Mouse (Mus musculus) kidney, embryonic 14.5 days (tissue): ENCODE results near the gene Nudt12. TPM values are rescaled to one million over a fixed set of nuclear protein-coding genes. Genes with fewer than 3 reads are reported as not detected.

Experiments used
- ATAC-seq: fragments of 200-750 bp; cut with Nextera tagmentation; 2 replicates; pipeline ENCODE4 v1.8.0; 2017; ENCODE audit warnings: moderate number of reproducible peaks, mild to moderate bottlenecking, moderate TSS enrichment, moderate library complexity; ENCODE audit not compliant: low FRiP score, low TSS enrichment
- H3K27ac ChIP-seq: fragments of 300-500 bp; sonication (generic); 2 replicates; pipeline ENCODE4 v1.5.1; 2014; ENCODE audit warnings: low read depth, mild to moderate bottlenecking, low read length, moderate library complexity, mixed read lengths
- H3K27me3 ChIP-seq: fragments of 300-500 bp; sonication (generic); 2 replicates; pipeline ENCODE4 v1.6.1; 2014; ENCODE audit warnings: mild to moderate bottlenecking, low read length; ENCODE audit not compliant: control insufficient read depth, insufficient read depth
- H3K36me3 ChIP-seq: fragments of 300-500 bp; sonication (generic); 2 replicates; pipeline ENCODE4 v1.6.1; 2014; ENCODE audit warnings: low read length, mixed read lengths; ENCODE audit not compliant: control insufficient read depth, insufficient read depth
- H3K4me1 ChIP-seq: fragments of 300-500 bp; sonication (generic); 2 replicates; pipeline ENCODE4 v1.6.1; 2014; ENCODE audit warnings: low read length, mixed read lengths; ENCODE audit not compliant: control insufficient read depth, insufficient read depth
- H3K4me2 ChIP-seq: fragments of 300-500 bp; sonication (generic); replicated peaks from 2 replicates; pipeline ENCODE4 v1.6.1; 2014; ENCODE audit warnings: low read depth, mild to moderate bottlenecking, low read length
- H3K4me3 ChIP-seq: fragments of 300-500 bp; sonication (generic); 2 replicates; pipeline ENCODE4 v1.5.1; 2014; ENCODE audit warnings: mild to moderate bottlenecking, low read length
- H3K9ac ChIP-seq: fragments of 300-500 bp; sonication (generic); 2 replicates; pipeline ENCODE4 v1.6.1; 2014; ENCODE audit warnings: low read depth, mild to moderate bottlenecking, low read length, moderate library complexity
- H3K9me3 ChIP-seq: fragments of 300-500 bp; sonication (generic); 2 replicates; pipeline ENCODE4 v1.6.1; 2016; ENCODE audit warnings: low read length; ENCODE audit not compliant: control insufficient read depth
- WGBS: fragments of 180-500 bp; shearing (Covaris S2); extraction: QIAGEN DNeasy Blood & Tissue Kit; methylation state at CpG from one replicate; pipeline ENCODE4 v1.1.7; 2014; 5-methylcytosine and 5-hydroxymethylcytosine counted together
- polyA plus RNA-seq: library from polyadenylated mRNA; unstranded; fragments of >200 nt; fragmentation: Nextera tagmentation; extraction: Ambion mirVana; gene quantifications from 2 replicates; pipeline ENCODE4 v1.2.1, GENCODE M21; 2014

The Nudt12 gene
- polyA plus RNA-seq, result 6.5 and 10.2 TPM in 2 replicates

DNA sequence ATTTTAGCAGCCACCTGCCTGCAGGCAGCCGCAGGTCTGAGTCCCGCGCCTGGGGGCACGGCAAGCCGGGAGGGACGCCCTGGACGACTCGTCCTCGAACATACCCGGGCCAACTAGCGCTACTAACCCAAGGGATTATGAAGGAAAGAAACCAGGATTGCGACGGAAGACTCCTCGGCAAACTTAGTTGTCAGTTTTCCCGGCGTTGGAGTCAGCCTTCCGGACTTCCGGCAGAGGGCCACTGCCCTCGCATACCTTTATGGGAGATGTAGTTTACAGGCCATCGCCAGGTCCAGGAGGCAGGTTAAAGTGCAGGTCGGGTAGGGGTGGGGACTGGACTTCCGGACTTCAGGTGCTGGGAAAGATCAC lies at the start of gene Nudt12:
TSS of gene Nudt12 (minus strand) at position 282 of the 369 bp plus-strand sequence.
- under 1% methylated on average over 22 of the region's 22 CpGs for WGBS
- H3K27me3 ChIP-seq, result no peaks in the 10 kb centered on the region
- H3K4me1 ChIP-seq, result no peaks in the 10 kb centered on the region
- H3K9ac ChIP-seq, result peak within 1 kb of the TSS; percentile 69
- no peaks in the 10 kb centered on the region for H3K9me3 ChIP-seq
- peak; percentile 93 for ATAC-seq
- H3K27ac ChIP-seq, result peak within 1 kb of the TSS; percentile 62; the same call in 1 of the 2 replicates
- peak within 1 kb of the TSS; percentile 72 for H3K4me2 ChIP-seq
- peak within 1 kb of the TSS; percentile 81 for H3K4me3 ChIP-seq
- H3K36me3 ChIP-seq, result no peaks in the 10 kb centered on the region

DNA sequence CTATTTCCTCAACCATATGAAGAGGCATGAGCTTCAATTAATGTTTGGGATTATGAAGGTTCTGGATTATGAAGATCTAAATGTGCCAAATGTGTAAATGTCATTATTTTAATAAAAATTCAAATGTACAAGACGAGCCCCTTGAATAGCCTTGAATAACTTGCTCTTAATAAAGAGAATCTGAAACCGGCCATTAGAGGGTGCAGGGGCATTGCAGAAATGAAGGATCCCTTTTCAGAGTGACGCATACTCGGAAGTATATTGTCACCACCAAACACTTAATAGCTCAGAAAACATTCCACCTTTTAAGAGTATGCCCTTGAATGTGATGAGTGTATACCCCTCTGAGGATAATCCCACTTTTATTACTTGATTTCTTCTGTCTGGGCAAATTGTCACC lies 40.1 kb upstream of the Nudt12 start:
- Histone ChIP-seq H3K9me3 (no peaks in the 10 kb centered on the region), H3K27me3 (no peaks in the 10 kb centered on the region), H3K4me1 (no peaks in the 10 kb centered on the region), H3K36me3 (no peaks in the 10 kb centered on the region), H3K9ac (no peak overlapping the region), H3K4me2 (no peak overlapping the region), H3K4me3 (no peak overlapping the region), H3K27ac (no peak overlapping the region)
- no peak for ATAC-seq
- 52% methylated on average over 4 of the region's 4 CpGs for WGBS

DNA sequence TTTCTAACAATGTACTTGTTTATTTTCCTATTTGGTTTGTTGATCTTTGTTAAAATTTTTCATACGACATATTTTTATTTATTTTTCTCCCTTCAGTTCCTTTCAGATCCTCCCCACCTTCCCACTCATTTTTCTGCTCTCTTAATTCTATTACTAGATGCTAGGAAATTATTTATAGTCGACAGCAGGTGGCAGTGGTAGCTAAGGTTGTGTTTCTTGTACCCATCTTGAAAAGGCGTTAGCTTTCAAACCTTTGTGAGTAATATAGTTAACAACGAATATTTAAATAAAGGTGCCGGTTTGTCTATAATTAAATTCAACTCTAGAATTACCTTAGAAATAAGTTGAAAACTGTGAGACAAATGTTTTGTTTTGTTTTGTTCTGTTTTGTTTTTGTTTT lies 26.6 kb upstream of the Nudt12 start:
- H3K27ac ChIP-seq, result no peak overlapping the region
- no peak overlapping the region for H3K4me2 ChIP-seq
- no peak overlapping the region for H3K9ac ChIP-seq
- H3K27me3 ChIP-seq, result no peaks in the 10 kb centered on the region
- no peak for ATAC-seq
- 47% methylated on average over 5 of the region's 5 CpGs for WGBS
- no peaks in the 10 kb centered on the region for H3K9me3 ChIP-seq
- no peaks in the 10 kb centered on the region for H3K4me1 ChIP-seq
- H3K36me3 ChIP-seq, result no peaks in the 10 kb centered on the region
- H3K4me3 ChIP-seq, result no peak overlapping the region

DNA sequence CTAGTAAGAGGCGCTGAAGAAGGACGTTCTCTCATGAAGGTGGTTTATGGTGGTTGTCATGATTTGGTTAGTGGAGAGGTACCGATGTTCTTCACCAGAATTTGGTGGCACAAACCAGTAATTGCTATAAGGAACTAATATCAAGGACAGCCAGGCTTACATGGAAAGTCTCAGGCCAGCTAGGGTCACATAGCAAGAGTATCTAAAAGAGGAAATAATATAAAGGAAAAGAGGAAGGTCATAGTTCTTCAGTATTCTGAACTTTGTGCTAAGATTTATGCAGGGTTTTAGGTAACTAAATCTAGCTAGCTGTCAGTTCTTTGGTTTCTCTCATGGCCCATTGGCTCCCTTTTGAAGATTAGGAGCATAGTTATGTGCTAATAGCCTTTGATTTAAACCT lies 20.3 kb upstream of the Nudt12 start:
- H3K9ac ChIP-seq, result no peak overlapping the region
- peak; percentile 60; the same call in 1 of the 2 replicates for ATAC-seq
- no peaks in the 10 kb centered on the region for H3K36me3 ChIP-seq
- WGBS, result 29% methylated on average over 3 of the region's 3 CpGs
- no peak overlapping the region for H3K4me2 ChIP-seq
- H3K4me1 ChIP-seq, result no peaks in the 10 kb centered on the region
- H3K27ac ChIP-seq, result no peak overlapping the region
- no peak overlapping the region for H3K4me3 ChIP-seq
- H3K9me3 ChIP-seq, result no peaks in the 10 kb centered on the region
- H3K27me3 ChIP-seq, result no peaks in the 10 kb centered on the region

DNA sequence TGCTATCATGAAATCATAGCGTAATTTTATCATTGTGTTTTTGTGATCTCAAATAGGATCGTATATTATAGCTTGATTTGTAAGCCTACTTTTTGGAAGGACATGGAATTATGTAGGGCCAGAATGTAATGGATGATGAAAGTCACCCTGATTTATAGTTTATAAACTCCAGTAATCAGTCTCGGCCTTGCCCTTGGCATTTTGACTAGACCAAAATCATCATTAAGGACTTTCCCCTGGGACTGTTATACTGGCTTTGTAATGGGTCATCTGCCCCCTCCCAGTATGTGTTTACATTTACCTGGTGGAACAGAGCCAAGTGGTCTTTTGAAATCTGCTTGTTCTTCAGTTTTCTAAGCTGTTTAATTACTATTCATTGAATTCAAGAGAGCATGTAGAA lies 13.2 kb upstream of the Nudt12 start:
- H3K4me2 ChIP-seq, result no peak overlapping the region
- H3K4me3 ChIP-seq, result no peak overlapping the region
- H3K9ac ChIP-seq, result no peak overlapping the region
- 0 out of 2 replicates have a peak, but pooled peaks cover 6% of the 10 kb centered on the region for H3K4me1 ChIP-seq
- no peak overlapping the region for H3K27ac ChIP-seq
- 65% methylated on average over 3 of the region's 3 CpGs for WGBS
- H3K36me3 ChIP-seq, result no peaks in the 10 kb centered on the region
- no peak for ATAC-seq
- H3K27me3 ChIP-seq, result no peaks in the 10 kb centered on the region
- H3K9me3 ChIP-seq, result no peaks in the 10 kb centered on the region

DNA sequence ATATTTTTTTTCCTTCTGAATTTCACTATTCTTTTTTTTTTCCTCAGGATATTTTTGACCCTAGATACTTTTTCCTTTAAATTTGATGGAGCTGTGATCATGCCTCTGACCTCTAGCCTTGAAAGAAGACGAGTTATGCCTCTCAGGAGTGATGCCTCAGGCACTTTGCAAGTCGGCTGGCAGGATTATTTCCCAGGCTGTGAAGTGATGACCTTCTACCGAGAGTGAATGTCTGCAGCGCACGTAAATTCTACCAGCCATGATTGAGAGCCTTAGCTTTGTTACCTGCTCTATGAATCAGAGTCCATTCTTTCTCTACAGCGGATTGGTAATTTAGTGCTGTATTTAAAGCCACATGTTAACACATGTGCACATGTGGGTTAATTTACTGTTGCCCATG lies 11.3 kb upstream of the Nudt12 start:
- no peak for ATAC-seq
- no peaks in the 10 kb centered on the region for H3K9me3 ChIP-seq
- no peak overlapping the region for H3K4me2 ChIP-seq
- H3K27me3 ChIP-seq, result no peaks in the 10 kb centered on the region
- no peak overlapping the region for H3K9ac ChIP-seq
- WGBS, result 21% methylated on average over 6 of the region's 6 CpGs
- no peak overlapping the region for H3K4me3 ChIP-seq
- 0 out of 2 replicates have a peak, but pooled peaks cover 6% of the 10 kb centered on the region for H3K4me1 ChIP-seq
- H3K36me3 ChIP-seq, result no peaks in the 10 kb centered on the region
- no peak overlapping the region for H3K27ac ChIP-seq

DNA sequence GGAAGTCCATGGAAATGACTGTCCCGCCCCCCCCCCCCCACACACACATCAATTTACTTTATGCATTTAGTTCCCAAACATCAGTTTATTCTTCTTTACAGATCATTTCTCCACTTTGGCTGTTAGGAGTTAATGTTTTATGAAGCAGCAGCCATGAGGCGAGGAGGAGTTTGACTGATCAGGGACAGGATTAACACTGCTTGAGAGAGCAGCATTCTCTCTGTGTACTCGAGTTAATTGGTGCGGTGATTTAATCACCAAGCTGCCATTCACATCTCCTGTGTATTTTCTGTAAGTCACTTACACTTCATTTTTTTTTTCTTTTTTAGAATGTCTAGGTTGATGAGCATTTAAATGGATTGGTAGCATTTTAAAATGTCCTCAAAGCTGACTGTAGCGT lies 10.8 kb upstream of the Nudt12 start:
- Histone ChIP-seq H3K4me2 (no peak overlapping the region), H3K27ac (no peak overlapping the region), H3K36me3 (no peaks in the 10 kb centered on the region), H3K9me3 (no peaks in the 10 kb centered on the region), H3K4me1 (0 out of 2 replicates have a peak, but pooled peaks cover 6% of the 10 kb centered on the region), H3K27me3 (no peaks in the 10 kb centered on the region), H3K9ac (no peak overlapping the region), H3K4me3 (no peak overlapping the region)
- ATAC-seq, result no peak
- WGBS, result 32% methylated on average over 5 of the region's 5 CpGs

DNA sequence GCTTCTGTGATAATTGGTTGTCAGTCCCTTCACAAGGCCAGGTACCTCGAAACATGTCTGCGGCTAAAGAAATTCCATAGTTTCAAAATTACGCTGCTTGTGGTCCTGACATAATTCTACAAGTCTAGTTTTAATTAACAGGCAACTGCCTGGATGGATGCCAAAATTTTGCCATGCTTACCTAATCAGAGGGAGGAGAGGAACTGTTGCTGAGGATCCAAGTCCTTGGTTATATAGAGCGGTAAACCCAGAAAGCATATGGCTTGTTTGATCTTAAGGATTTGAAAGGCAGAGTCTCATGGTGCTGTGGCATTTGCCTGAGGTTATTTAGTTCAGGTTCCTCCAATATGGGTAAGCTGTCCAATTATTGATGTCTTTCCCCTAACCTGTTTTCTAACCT lies 5.5 kb upstream of the Nudt12 start:
- WGBS, result 82% methylated on average over 4 of the region's 4 CpGs
- no peak for ATAC-seq

DNA sequence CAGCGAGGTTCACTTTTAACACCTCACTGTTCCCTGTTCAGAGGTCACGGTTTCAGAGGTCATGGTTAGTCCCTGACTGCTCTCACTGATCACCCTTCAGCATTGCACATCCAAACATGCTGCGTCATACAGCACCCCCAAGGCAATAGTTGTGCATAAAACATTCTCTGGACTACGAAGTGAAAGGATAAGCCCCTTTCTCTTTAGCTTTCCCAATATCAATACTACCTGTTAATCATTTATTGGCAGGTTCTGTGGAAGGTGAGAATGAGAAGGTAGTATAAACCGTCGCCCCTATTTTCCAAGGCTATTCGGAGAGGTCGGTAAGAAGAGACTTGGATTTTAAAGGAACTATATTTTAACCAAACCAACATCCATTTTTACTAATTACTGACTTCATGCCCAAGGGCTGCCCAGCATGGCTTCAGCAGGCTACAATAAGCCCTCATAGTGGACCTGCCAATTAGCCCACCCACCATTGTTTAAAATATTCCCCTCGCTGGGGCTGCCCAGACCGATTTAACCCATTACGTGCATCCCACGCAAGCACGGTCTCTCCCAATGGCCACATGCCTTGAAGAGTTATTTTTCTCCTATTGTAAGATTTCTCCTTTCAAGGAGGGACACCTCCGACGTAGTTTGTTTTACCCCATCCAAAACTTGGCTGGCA lies 616 bp downstream of the Nudt12 start:
- ATAC-seq, result peak; percentile 71; the same call in 1 of the 2 replicates
- Histone ChIP-seq H3K9ac (peak overlapping the region; percentile 69), H3K27me3 (no peaks in the 10 kb centered on the region), H3K4me1 (no peaks in the 10 kb centered on the region), H3K4me3 (peak overlapping the region; percentile 81), H3K36me3 (no peaks in the 10 kb centered on the region), H3K27ac (peak overlapping the region; percentile 62; the same call in 1 of the 2 replicates), H3K4me2 (peak overlapping the region; percentile 72), H3K9me3 (no peaks in the 10 kb centered on the region)
- WGBS, result 10% methylated on average over 15 of the region's 15 CpGs

More for the DNA sequence above, 5.5 kb upstream of the Nudt12 start:
- H3K9ac ChIP-seq, result no peak overlapping the region
- no peak overlapping the region for H3K4me2 ChIP-seq
- no peaks in the 10 kb centered on the region for H3K4me1 ChIP-seq
- H3K9me3 ChIP-seq, result no peaks in the 10 kb centered on the region
- no peaks in the 10 kb centered on the region for H3K36me3 ChIP-seq
- H3K4me3 ChIP-seq, result no peak overlapping the region
- H3K27me3 ChIP-seq, result no peaks in the 10 kb centered on the region
- no peak overlapping the region for H3K27ac ChIP-seq
